Mouse (Mus musculus) splenic B cell, adult 2 months (primary cell): ENCODE results near the gene Alox5ap.
A peak's percentile ranks its signal among the peaks of the same experiment; 100 is the strongest.

Experiments
- DNase-seq: peaks from one replicate; pipeline ENCODE4 v3.0.0-alpha.2; 2011; ENCODE audit warnings: low read depth, low spot score
- H3K27me3 ChIP-seq: 2 replicates; pipeline ENCODE4 v1.6.1; 2012; ENCODE audit warnings: mild to moderate bottlenecking, low read length, moderate library complexity, mixed read lengths; ENCODE audit not compliant: control insufficient read depth, poor library complexity, insufficient read depth, severe bottlenecking
- H3K36me3 ChIP-seq: 2 replicates; pipeline ENCODE4 v1.6.1; 2012; ENCODE audit warnings: mild to moderate bottlenecking, low read length, moderate library complexity, mixed read lengths; ENCODE audit not compliant: control insufficient read depth, poor library complexity, insufficient read depth, severe bottlenecking

The Alox5ap gene

DNA sequence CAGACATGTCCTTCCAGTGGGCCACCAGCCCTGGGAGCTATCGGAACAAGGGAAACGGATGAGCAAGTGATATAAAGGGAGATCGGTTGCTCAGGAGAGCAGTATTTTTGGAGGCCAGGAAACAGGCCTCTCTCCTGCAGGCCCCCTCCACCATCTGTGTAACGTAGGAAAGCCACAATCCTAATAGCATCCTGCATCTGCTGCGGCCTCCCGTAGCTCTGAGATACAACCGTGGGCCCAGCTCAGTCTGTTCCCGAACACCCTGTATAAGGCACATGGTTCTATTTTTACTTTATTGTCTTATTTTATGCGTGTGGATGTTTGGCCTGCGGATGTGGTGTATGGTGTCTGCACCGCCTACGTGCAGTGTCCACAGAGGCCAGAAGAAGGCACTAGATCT, 70.4 kb downstream of the Alox5ap start:
- no peaks in the 10 kb centered on the region for H3K27me3 ChIP-seq
- H3K36me3 ChIP-seq, result no peaks in the 10 kb centered on the region
- DNase-seq, result no peak

DNA sequence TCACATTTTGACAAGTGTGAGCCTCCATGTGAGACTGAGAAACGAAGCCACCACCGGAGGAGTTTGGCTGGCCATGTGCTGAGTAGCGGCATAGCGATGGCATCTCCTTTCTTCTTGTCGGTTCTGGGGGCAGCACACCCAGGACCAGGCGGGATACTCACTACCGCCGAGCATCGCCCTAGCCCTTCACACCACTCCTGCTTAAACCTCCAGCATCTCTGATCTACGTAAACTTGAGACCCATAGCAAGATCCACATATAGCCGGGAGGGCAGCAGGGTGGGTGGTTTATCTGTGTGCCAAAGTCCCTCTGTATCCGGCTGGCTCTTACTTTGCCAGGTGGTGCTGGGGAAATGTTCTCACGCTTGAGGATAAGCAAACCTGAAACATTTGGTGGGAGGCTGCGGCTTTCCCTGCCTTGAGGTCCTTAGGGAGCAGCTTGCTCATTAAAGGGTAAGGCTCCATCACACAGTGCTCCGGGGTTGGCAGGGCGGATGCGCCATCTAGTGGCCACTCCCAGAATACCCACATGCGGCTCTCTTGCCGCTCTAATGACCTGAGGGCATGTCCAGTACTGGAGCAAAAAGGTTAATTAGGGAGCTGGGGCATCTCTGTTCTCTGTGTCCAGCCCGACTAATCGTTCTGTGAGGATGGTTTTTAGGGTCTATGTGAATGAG, 71.1 kb downstream of the Alox5ap start:
- peak; percentile 79 for DNase-seq
- H3K36me3 ChIP-seq, result no peaks in the 10 kb centered on the region
- H3K27me3 ChIP-seq, result no peaks in the 10 kb centered on the region

DNA sequence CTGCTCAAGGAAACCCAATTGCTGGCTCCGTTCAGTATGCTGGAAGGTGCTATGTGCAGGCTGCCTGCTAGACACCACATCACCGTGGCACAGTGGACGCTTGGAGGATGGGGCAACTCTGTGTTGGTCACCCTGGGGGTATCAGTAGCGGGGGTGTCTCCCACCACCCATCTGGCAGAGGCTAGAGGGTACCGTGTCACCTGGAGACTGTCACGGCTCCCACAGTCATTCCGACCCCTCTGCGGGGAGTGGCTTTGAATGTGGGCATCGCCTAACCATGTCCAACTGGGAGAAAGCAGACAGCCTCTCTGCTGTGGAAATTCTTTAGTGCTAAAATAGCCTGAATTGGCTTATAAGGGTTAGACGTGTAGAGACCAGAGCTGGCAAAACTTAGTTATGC, 72.6 kb downstream of the Alox5ap start:
- Histone ChIP-seq H3K36me3 (no peaks in the 10 kb centered on the region), H3K27me3 (no peaks in the 10 kb centered on the region)
- no peak for DNase-seq
